Mouse (Mus musculus) CD4-positive, CD25-positive, alpha-beta regulatory T cell, adult 4 months (primary cell): Measurements from ENCODE around the gene Afap1l2. TPM values are rescaled to one million over a fixed set of nuclear protein-coding genes. Genes with fewer than 3 reads are reported as not detected.

Source experiments
- ATAC-seq: one replicate; pipeline ENCODE4 v1.8.0; 2017
- polyA plus RNA-seq, 2 experiments: library from polyadenylated mRNA; unstranded; fragments of 100-300 nt; shearing (Covaris generic); gene quantifications; one replicate each; pipeline ENCODE4 v1.2.1; 2017

Gene Afap1l2
- polyA plus RNA-seq, 2 experiments from 2014 or later: not detected

DNA sequence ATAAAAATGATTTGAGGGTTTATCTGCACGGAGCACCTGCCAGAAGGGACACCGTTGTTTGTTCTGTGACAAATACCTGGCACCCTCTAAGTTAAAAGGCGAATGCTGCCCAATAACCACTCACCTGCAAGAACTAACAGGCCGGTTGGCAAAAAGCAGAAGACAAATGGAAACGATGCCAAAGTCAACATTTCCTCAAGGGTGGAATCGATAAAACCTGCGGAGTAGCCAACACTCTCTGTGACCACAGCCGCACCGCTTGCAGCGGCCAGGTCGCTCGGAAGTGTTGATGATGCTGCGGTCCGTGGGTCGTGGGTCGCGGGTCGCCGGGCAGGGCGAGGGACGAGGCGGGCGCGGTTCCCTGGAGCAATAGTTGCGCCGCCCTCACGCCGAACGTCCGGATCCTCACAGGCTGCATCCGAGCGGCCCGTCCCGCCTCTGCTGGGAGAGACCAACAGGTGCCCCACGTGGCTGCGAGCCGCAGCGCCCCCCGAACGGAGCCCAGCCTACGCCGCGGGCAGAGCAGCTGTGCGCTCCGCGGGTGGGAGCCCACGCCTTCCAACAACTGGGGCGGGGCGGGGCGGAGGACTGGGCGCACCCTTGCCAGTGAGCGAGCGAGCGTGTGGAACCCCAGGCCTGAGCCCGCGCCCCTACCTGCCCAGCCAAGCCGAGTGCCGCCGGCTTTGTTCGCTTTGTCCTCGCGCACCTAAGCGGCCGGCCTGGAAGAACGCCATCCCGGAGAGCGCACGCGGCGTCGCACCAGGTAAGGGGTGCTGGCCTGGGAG lies 134.0 kb downstream of the Afap1l2 start, which contains the start of gene Vwa2:
Vwa2 (plus strand) TSS at position 434 of the 785 bp plus-strand sequence.
- no peak for ATAC-seq

DNA sequence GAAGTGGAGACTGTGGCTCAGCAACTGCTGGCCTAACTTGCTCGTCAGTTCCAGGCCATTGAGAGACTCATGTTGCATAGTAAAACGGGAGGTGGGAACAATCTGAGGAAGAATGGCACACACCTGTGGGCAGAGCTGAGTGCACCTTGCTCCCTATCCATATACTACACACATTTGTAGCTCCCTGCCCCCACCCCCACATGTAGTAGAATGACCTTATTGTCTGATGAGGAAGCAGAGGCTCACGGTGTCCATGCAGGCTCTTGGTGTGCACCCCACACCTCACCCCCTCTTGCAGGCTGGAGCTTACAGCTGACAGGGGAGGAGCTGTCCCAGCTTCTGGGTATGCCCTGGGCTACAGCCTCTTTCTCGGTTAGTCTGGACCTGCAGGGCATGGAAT lies 140.3 kb downstream of the Afap1l2 start:
- no peak for ATAC-seq

Other genes with a start within 250 kb of the Afap1l2 start
- 10 to 100 TPM; 11.1 to 13.1 TPM for gene Ccdc186, start 186.0 kb downstream of the Afap1l2 start, polyA plus RNA-seq
- not detected for gene Tdrd1, start 182.0 kb downstream of the Afap1l2 start, polyA plus RNA-seq
- not detected for gene Vwa2, start 134.0 kb downstream of the Afap1l2 start, polyA plus RNA-seq